Mouse (Mus musculus): ENCODE results near the gene Alox8. TPM values are rescaled to one million over a fixed set of nuclear protein-coding genes. Genes with fewer than 3 reads are reported as not detected.

The Alox8 gene
- polyA plus RNA-seq, 1 experiment: not detected

GRCm38 (mm10) chr11:69223101-69223500 lies 25.5 kb upstream of the Alox8 start:
- TF ChIP-seq CTCF (IDR thresholded peaks at IDR 0.05; ENCODE audit: borderline replicate concordance, insufficient read depth, low read length): no peak
- TF ChIP-seq POLR2A (IDR thresholded peaks at IDR 0.05; ENCODE audit: low read depth, low read length): no peak
- H3K4me3 ChIP-seq (ENCODE audit: insufficient read depth, low read length): no peak overlapping the region
- no peak overlapping the region for H3K27ac ChIP-seq (ENCODE audit: insufficient read depth, low read length)
- no peaks in the 10 kb centered on the region for H3K4me1 ChIP-seq (ENCODE audit: control insufficient read depth, insufficient read depth, low read length)

GRCm38 (mm10) chr11:69221070-69221469 lies 23.4 kb upstream of the Alox8 start:
- Histone ChIP-seq H3K4me1 (ENCODE audit: control insufficient read depth, insufficient read depth, low read length) (no peaks in the 10 kb centered on the region), H3K27ac (ENCODE audit: insufficient read depth, low read length) (no peak overlapping the region), H3K4me3 (ENCODE audit: insufficient read depth, low read length) (no peak overlapping the region)
- TF ChIP-seq CTCF (IDR thresholded peaks at IDR 0.05; ENCODE audit: borderline replicate concordance, insufficient read depth, low read length) (no peak), POLR2A (IDR thresholded peaks at IDR 0.05; ENCODE audit: low read depth, low read length) (no peak)

DNA sequence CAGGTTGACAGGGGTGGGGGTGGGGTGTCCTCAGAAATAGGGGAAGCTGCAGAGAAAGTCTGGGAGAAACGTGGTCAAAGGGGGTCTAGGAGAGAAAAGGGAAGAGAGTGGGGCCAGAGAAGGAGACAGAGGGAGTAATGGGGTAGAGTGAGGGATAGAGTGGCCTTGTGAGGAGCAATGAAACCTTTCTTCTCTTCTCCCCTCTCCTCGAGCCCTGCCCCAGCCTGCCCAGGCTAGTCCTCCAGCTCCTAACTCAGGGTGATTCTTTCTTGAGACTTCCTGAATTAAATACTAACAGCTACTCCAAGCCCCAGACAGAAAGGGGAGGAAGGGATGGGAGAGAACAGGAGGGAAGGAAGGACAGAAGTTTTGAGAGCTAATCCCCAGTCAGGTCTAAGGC lies 21.0 kb upstream of the Alox8 start:
- Histone ChIP-seq H3K4me3 (ENCODE audit: insufficient read depth, low read length) (no peak overlapping the region), H3K4me1 (ENCODE audit: control insufficient read depth, insufficient read depth, low read length) (no peaks in the 10 kb centered on the region), H3K27ac (ENCODE audit: insufficient read depth, low read length) (no peak overlapping the region)
- no peak for TF ChIP-seq CTCF (IDR thresholded peaks at IDR 0.05; ENCODE audit: borderline replicate concordance, insufficient read depth, low read length)
- TF ChIP-seq POLR2A (IDR thresholded peaks at IDR 0.05; ENCODE audit: low read depth, low read length): no peak

GRCm38 (mm10) chr11:69217411-69217810 lies 19.8 kb upstream of the Alox8 start:
- H3K27ac ChIP-seq (ENCODE audit: insufficient read depth, low read length): no peak overlapping the region
- no peaks in the 10 kb centered on the region for H3K4me1 ChIP-seq (ENCODE audit: control insufficient read depth, insufficient read depth, low read length)
- no peak overlapping the region for H3K4me3 ChIP-seq (ENCODE audit: insufficient read depth, low read length)
- TF ChIP-seq POLR2A (IDR thresholded peaks at IDR 0.05; ENCODE audit: low read depth, low read length): no peak
- no peak for TF ChIP-seq CTCF (IDR thresholded peaks at IDR 0.05; ENCODE audit: borderline replicate concordance, insufficient read depth, low read length)

DNA sequence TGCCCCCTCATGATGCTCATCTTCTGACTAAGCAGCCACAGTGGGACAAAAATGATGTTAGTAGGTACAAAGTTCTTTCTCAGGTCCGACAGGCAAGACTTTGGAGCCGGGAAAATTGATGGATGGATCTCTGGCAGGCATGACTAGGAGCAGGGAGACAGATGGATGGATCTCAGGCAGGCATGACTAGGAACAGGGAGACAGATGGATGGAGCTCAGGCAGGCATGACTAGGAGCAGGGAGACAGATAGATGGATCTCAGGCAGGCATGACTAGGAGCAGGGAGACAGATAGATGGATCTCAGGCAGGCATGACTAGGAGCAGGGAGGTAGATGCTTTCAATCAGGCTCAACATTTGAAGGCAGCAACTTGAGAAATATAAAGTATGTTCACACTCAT lies 13.8 kb upstream of the Alox8 start:
- no peak for TF ChIP-seq CTCF (IDR thresholded peaks at IDR 0.05; ENCODE audit: borderline replicate concordance, insufficient read depth, low read length)
- TF ChIP-seq POLR2A (IDR thresholded peaks at IDR 0.05; ENCODE audit: low read depth, low read length): no peak
- Histone ChIP-seq H3K4me3 (ENCODE audit: insufficient read depth, low read length) (no peak overlapping the region), H3K27ac (ENCODE audit: insufficient read depth, low read length) (no peak overlapping the region), H3K4me1 (ENCODE audit: control insufficient read depth, insufficient read depth, low read length) (no peaks in the 10 kb centered on the region)

- TF ChIP-seq POLR2A (IDR thresholded peaks at IDR 0.05; ENCODE audit: low read depth, low read length) (no peak), CTCF (IDR thresholded peaks at IDR 0.05; ENCODE audit: borderline replicate concordance, insufficient read depth, low read length) (no peak)
- H3K27ac ChIP-seq (ENCODE audit: insufficient read depth, low read length): no peak overlapping the region
- no peaks in the 10 kb centered on the region for H3K4me1 ChIP-seq (ENCODE audit: control insufficient read depth, insufficient read depth, low read length)
- no peak overlapping the region for H3K4me3 ChIP-seq (ENCODE audit: insufficient read depth, low read length)
Measured at GRCm38 (mm10) chr11:69202469-69203230, 5.0 kb upstream of the Alox8 start.

- Histone ChIP-seq H3K27ac (ENCODE audit: insufficient read depth, low read length) (no peak overlapping the region), H3K4me1 (ENCODE audit: control insufficient read depth, insufficient read depth, low read length) (no peaks in the 10 kb centered on the region), H3K4me3 (ENCODE audit: insufficient read depth, low read length) (no peak overlapping the region)
- no peak for TF ChIP-seq CTCF (IDR thresholded peaks at IDR 0.05; ENCODE audit: borderline replicate concordance, insufficient read depth, low read length)
- no peak for TF ChIP-seq POLR2A (IDR thresholded peaks at IDR 0.05; ENCODE audit: low read depth, low read length)
Measured at GRCm38 (mm10) chr11:69200231-69200630, 2.6 kb upstream of the Alox8 start.

DNA sequence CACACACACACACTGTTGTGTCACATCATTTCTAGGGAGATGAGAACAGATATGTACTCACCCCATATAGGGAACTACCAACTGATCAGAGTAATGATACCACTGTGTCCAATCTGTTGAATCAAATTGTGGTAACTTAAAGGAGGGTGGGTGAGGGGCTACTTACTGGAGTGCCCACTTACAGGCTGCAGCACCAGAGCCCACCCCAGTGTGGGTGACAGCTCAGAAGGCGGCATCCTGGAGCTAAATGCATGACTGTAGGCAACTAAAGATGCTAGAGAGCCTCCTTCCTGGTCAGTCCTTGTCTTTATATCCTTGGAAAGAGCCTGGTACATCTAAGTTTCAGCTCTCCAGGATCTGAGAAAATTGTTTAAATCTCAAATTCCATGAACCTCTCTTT lies 1.6 kb upstream of the Alox8 start:
- H3K27ac ChIP-seq (ENCODE audit: insufficient read depth, low read length): no peak overlapping the region

GRCm38 (mm10) chr11:69197194-69197593 lies 449 bp downstream of the Alox8 start:
- no peak overlapping the region for H3K4me3 ChIP-seq (ENCODE audit: insufficient read depth, low read length)

More for the DNA sequence above, 1.6 kb upstream of the Alox8 start:
- TF ChIP-seq CTCF (IDR thresholded peaks at IDR 0.05; ENCODE audit: borderline replicate concordance, insufficient read depth, low read length) (no peak), POLR2A (IDR thresholded peaks at IDR 0.05; ENCODE audit: low read depth, low read length) (no peak)
- H3K4me3 ChIP-seq (ENCODE audit: insufficient read depth, low read length): no peak overlapping the region
- H3K4me1 ChIP-seq (ENCODE audit: control insufficient read depth, insufficient read depth, low read length): no peaks in the 10 kb centered on the region

DNA sequence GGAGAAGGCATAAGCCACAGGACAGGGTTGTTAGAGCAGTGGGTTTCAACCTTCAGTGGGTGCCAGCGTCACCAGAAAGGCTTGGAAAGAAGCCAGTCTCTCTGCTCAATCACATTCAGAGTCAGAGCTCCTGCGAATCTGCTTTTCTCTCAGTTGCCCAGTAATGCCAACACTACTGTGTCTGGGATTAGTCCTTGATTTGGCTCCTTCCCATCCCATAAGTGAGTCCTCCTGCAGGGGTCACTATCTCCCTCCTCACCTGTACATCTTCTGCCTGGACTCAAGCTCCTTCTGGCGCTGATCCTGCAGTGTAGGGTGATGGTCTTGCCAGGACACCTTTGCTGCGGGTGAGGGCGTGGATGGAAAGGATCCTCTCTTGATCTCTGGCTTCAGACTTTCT lies 877 bp downstream of the Alox8 start:
- no peak for TF ChIP-seq CTCF (IDR thresholded peaks at IDR 0.05; ENCODE audit: borderline replicate concordance, insufficient read depth, low read length)
- TF ChIP-seq POLR2A (IDR thresholded peaks at IDR 0.05; ENCODE audit: low read depth, low read length): no peak
- H3K4me3 ChIP-seq (ENCODE audit: insufficient read depth, low read length): no peak overlapping the region
- H3K4me1 ChIP-seq (ENCODE audit: control insufficient read depth, insufficient read depth, low read length): no peaks in the 10 kb centered on the region
- H3K27ac ChIP-seq (ENCODE audit: insufficient read depth, low read length): no peak overlapping the region

More at GRCm38 (mm10) chr11:69197194-69197593, 449 bp downstream of the Alox8 start:
- Histone ChIP-seq H3K27ac (ENCODE audit: insufficient read depth, low read length) (no peak overlapping the region), H3K4me1 (ENCODE audit: control insufficient read depth, insufficient read depth, low read length) (no peaks in the 10 kb centered on the region)
- no peak for TF ChIP-seq CTCF (IDR thresholded peaks at IDR 0.05; ENCODE audit: borderline replicate concordance, insufficient read depth, low read length)
- TF ChIP-seq POLR2A (IDR thresholded peaks at IDR 0.05; ENCODE audit: low read depth, low read length): no peak
